Mouse (Mus musculus) kidney, postnatal 4 days (tissue): Measurements from ENCODE around the gene Tent4b.

Experiments used
- DNase-seq, 2 experiments: peaks; one replicate each; pipeline ENCODE4 v3.0.0; 2021; ENCODE audit warnings: mixed read lengths in 2 of 2

The Tent4b gene

GRCm38 (mm10) chr8:88307736-88308135, 108.7 kb downstream of the Tent4b start:
- no peak for DNase-seq
